Mouse (Mus musculus): Measurements from ENCODE around the gene Oaf.

DNA sequence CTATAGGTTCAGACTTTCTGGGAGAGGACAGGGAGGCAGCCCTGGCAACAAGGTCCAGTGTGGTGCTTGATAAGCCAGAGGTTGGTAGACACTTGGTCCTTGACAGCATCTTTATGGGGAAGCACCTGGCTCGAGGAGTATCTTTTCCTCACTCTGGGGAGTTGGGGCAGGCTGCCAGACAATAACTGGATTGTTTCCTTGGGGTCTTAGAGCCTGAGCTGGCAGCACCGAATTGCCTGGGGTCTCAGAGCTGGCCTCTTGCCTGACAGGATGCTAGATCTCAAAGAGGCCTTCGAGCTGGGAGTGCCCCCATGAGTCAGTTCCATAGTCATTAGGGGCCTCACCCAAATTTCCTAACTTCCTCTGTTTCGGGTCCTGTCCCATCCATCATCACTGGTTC is 1.6 kb upstream of the Oaf start:
- TF ChIP-seq POLR2A (IDR thresholded peaks at IDR 0.05; ENCODE audit: extremely low read depth, insufficient read depth, low read length) (no peak), CTCF (IDR thresholded peaks at IDR 0.05; ENCODE audit: low read depth, low read length) (no peak)

Data from liver, adult 2 months (tissue).